Mouse (Mus musculus): ENCODE measurements around the gene Lrrc73.

GRCm38 (mm10) chr17:46272058-46272457 lies 18.7 kb downstream of the Lrrc73 start:
- TF ChIP-seq POLR2A (IDR thresholded peaks at IDR 0.05; ENCODE audit: extremely low read depth, insufficient read depth, low read length) (no peak), CTCF (IDR thresholded peaks at IDR 0.05; ENCODE audit: low read depth, low read length) (no peak)

Data from liver, adult 2 months (tissue).